Mouse (Mus musculus): ENCODE measurements around the gene Crym.

Gene Crym

GRCm38 (mm10) chr7:120201771-120202170, at the start of gene Crym:
Gene Crym, minus strand, starts transcription at chr7:120202111.
- no peak for DNase-seq

GRCm38 (mm10) chr7:120241092-120241491, 39.2 kb upstream of the Crym start:
- no peak for DNase-seq

- no peak for DNase-seq
Observed at GRCm38 (mm10) chr7:120228541-120228940, 26.6 kb upstream of the Crym start.

- no peak for DNase-seq
Observed at GRCm38 (mm10) chr7:120205989-120206388, 4.1 kb upstream of the Crym start.

GRCm38 (mm10) chr7:120203789-120204188, 1.9 kb upstream of the Crym start, which contains the start of gene Abca14:
Gene Abca14, plus strand, starts transcription at chr7:120203961.
- peak; percentile 15 for DNase-seq

- no peak for DNase-seq
Observed at GRCm38 (mm10) chr7:120201231-120201744, 623 bp downstream of the Crym start.

- DNase-seq = no peak
Observed at GRCm38 (mm10) chr7:120195207-120195606, 6.7 kb downstream of the Crym start.

- DNase-seq = no peak
Observed at GRCm38 (mm10) chr7:120192816-120193215, 9.1 kb downstream of the Crym start.

- DNase-seq = no peak
Observed at GRCm38 (mm10) chr7:120192207-120192606, 9.7 kb downstream of the Crym start.

GRCm38 (mm10) chr7:120190150-120190665, 11.7 kb downstream of the Crym start:
- no peak for DNase-seq

- DNase-seq = no peak
Observed at GRCm38 (mm10) chr7:120189369-120190149, 12.4 kb downstream of the Crym start.

GRCm38 (mm10) chr7:120188946-120189345, 13.0 kb downstream of the Crym start:
- no peak for DNase-seq

GRCm38 (mm10) chr7:120182891-120183290, 19.0 kb downstream of the Crym start:
- DNase-seq = no peak

GRCm38 (mm10) chr7:120181401-120182230, 20.3 kb downstream of the Crym start:
- DNase-seq = no peak

- no peak for DNase-seq
Observed at GRCm38 (mm10) chr7:120180547-120180946, 21.4 kb downstream of the Crym start.

- DNase-seq = no peak
Observed at GRCm38 (mm10) chr7:120178935-120179334, 23.0 kb downstream of the Crym start.

- no peak for DNase-seq
Observed at GRCm38 (mm10) chr7:120177611-120178010, 24.3 kb downstream of the Crym start.

GRCm38 (mm10) chr7:120174723-120175504, 27.0 kb downstream of the Crym start:
- DNase-seq = no peak

- DNase-seq = no peak
Observed at GRCm38 (mm10) chr7:120173603-120174244, 28.2 kb downstream of the Crym start, which contains the start of gene Anks4b. Gene Anks4b, plus strand, starts transcription at chr7:120173858.

GRCm38 (mm10) chr7:120172188-120172700, 29.7 kb downstream of the Crym start:
- DNase-seq = no peak

- DNase-seq = no peak
Observed at GRCm38 (mm10) chr7:120163581-120164251, 38.2 kb downstream of the Crym start.
